Mouse (Mus musculus) kidney, postnatal 0 days (tissue): Measurements from ENCODE around the gene Igfbp3. TPM values are rescaled to one million over a fixed set of nuclear protein-coding genes. Genes with fewer than 3 reads are reported as not detected.

Source experiments
- ATAC-seq: fragments of 200-750 bp; cut with Nextera tagmentation; replicated peaks from 2 replicates; pipeline ENCODE4 v1.8.0; 2017; ENCODE audit warnings: low read depth, moderate number of reproducible peaks, moderate TSS enrichment, moderate library complexity; ENCODE audit not compliant: low FRiP score
- DNase-seq: peaks from one replicate; pipeline ENCODE4 v3.0.0-alpha.2; 2016; ENCODE audit warnings: low spot score
- H3K27ac ChIP-seq: fragments of 300-500 bp; sonication (generic); 2 replicates; pipeline ENCODE4 v1.5.1; 2014; ENCODE audit warnings: mild to moderate bottlenecking
- H3K27me3 ChIP-seq: fragments of 300-500 bp; sonication (generic); 2 replicates; pipeline ENCODE4 v1.6.1; 2014; ENCODE audit warnings: low read length, mixed read lengths; ENCODE audit not compliant: insufficient read depth
- H3K36me3 ChIP-seq: fragments of 300-500 bp; sonication (generic); 2 replicates; pipeline ENCODE4 v1.6.1; 2014; ENCODE audit warnings: low read length, mixed read lengths; ENCODE audit not compliant: insufficient read depth
- H3K4me1 ChIP-seq: fragments of 300-500 bp; sonication (generic); replicated peaks from 2 replicates; pipeline ENCODE4 v1.6.1; 2014; ENCODE audit warnings: antibody characterized with exemption, low read length, mixed read lengths; ENCODE audit not compliant: insufficient read depth
- H3K4me2 ChIP-seq: fragments of 300-500 bp; sonication (generic); 2 replicates; pipeline ENCODE4 v1.6.1; 2014; ENCODE audit warnings: mild to moderate bottlenecking, low read length, moderate library complexity, mixed read lengths
- H3K4me3 ChIP-seq: fragments of 300-500 bp; sonication (generic); replicated peaks from 2 replicates; pipeline ENCODE4 v1.5.1; 2014; ENCODE audit warnings: low read depth, low read length
- H3K9ac ChIP-seq: fragments of 300-500 bp; sonication (generic); 2 replicates; pipeline ENCODE4 v1.6.1; 2014; ENCODE audit warnings: low read depth, low read length
- H3K9me3 ChIP-seq: fragments of 300-500 bp; sonication (generic); replicated peaks from 2 replicates; pipeline ENCODE4 v1.6.1; 2016; ENCODE audit warnings: low read length, inconsistent platforms, mixed read lengths
- CTCF ChIP-seq: IDR thresholded peaks from 2 replicates; pipeline ENCODE4 v1.5.1; 2016; ENCODE audit warnings: antibody characterized with exemption, low read depth, mild to moderate bottlenecking, moderate library complexity
- WGBS: fragments of 180-500 bp; shearing (Covaris S2); extraction: QIAGEN DNeasy Blood & Tissue Kit; methylation state at CpG from one replicate; pipeline ENCODE4 v1.1.7; 2014; 5-methylcytosine and 5-hydroxymethylcytosine counted together
- polyA plus RNA-seq: library from polyadenylated mRNA; unstranded; fragments of >200 nt; fragmentation: Nextera tagmentation; extraction: Ambion mirVana; gene quantifications from 2 replicates; pipeline ENCODE4 v1.2.1, GENCODE M21; 2015

Igfbp3 gene
- polyA plus RNA-seq, 1 experiment from 2014 or later: 221 TPM

GRCm38 (mm10) chr11:7197491-7197941, 16.2 kb downstream of the Igfbp3 start, which contains the start of gene Igfbp1:
Gene Igfbp1, plus strand, starts transcription at chr11:7197782.
- Histone ChIP-seq H3K27me3 (no peaks in the 10 kb centered on the region), H3K36me3 (no peaks in the 10 kb centered on the region), H3K4me1 (peaks cover 17% of the 10 kb centered on the region; the same call in 1 of the 2 replicates), H3K27ac (peak within 1 kb of the TSS; percentile 78), H3K4me3 (0 out of 2 replicates have a peak within 1 kb of the TSS, but pooled peaks have one; percentile 4), H3K9me3 (no peaks in the 10 kb centered on the region), H3K9ac (peak within 1 kb of the TSS; percentile 18; the same call in 1 of the 2 replicates), H3K4me2 (peak within 1 kb of the TSS; percentile 37)
- no peak for TF ChIP-seq CTCF
- ATAC-seq (peak; percentile 95), DNase-seq (peak; percentile 46)
- WGBS: 33% methylated on average over 12 of the region's 12 CpGs

- no peak for TF ChIP-seq CTCF
- ATAC-seq: no peak
- H3K27ac ChIP-seq: no peak overlapping the region
Measured at GRCm38 (mm10) chr11:7195312-7195685, 18.4 kb downstream of the Igfbp3 start.

GRCm38 (mm10) chr11:7194432-7195311, 19.1 kb downstream of the Igfbp3 start:
- H3K36me3 ChIP-seq: no peaks in the 10 kb centered on the region
- H3K4me1 ChIP-seq: peaks cover 17% of the 10 kb centered on the region; the same call in 1 of the 2 replicates
- TF ChIP-seq CTCF: peak; percentile 19; the same call in 1 of the 2 replicates
- H3K9me3 ChIP-seq: no peaks in the 10 kb centered on the region
- no peaks in the 10 kb centered on the region for H3K27me3 ChIP-seq
- H3K4me2 ChIP-seq: no peak overlapping the region
- no peak for ATAC-seq
- 88% methylated on average over 10 of the region's 10 CpGs for WGBS
- no peak overlapping the region for H3K4me3 ChIP-seq
- H3K27ac ChIP-seq: no peak overlapping the region
- H3K9ac ChIP-seq: no peak overlapping the region
- DNase-seq: no peak

More at GRCm38 (mm10) chr11:7195312-7195685, 18.4 kb downstream of the Igfbp3 start:
- no peaks in the 10 kb centered on the region for H3K36me3 ChIP-seq
- no peaks in the 10 kb centered on the region for H3K9me3 ChIP-seq
- no peak overlapping the region for H3K9ac ChIP-seq
- H3K4me3 ChIP-seq: no peak overlapping the region
- no peaks in the 10 kb centered on the region for H3K27me3 ChIP-seq
- no peak overlapping the region for H3K4me2 ChIP-seq
- no peak for DNase-seq
- 73% methylated on average over 4 of the region's 4 CpGs for WGBS
- peaks cover 17% of the 10 kb centered on the region; the same call in 1 of the 2 replicates for H3K4me1 ChIP-seq

- Histone ChIP-seq H3K4me3 (no peak overlapping the region), H3K9ac (no peak overlapping the region), H3K4me2 (no peak overlapping the region), H3K4me1 (peaks cover 16% of the 10 kb centered on the region; the same call in 1 of the 2 replicates), H3K27ac (no peak overlapping the region), H3K36me3 (no peaks in the 10 kb centered on the region), H3K9me3 (no peaks in the 10 kb centered on the region), H3K27me3 (no peaks in the 10 kb centered on the region)
- WGBS: 49% methylated on average over 9 of the region's 9 CpGs
- DNase-seq (no peak), ATAC-seq (no peak)
- 0 out of 2 replicates have a peak, but pooled peaks have one; percentile 15 for TF ChIP-seq CTCF
Measured at GRCm38 (mm10) chr11:7193134-7193533, 20.6 kb downstream of the Igfbp3 start.

GRCm38 (mm10) chr11:7192710-7193109, 21.0 kb downstream of the Igfbp3 start:
- Histone ChIP-seq H3K27me3 (no peaks in the 10 kb centered on the region), H3K9me3 (no peaks in the 10 kb centered on the region), H3K4me2 (no peak overlapping the region), H3K27ac (no peak overlapping the region), H3K4me1 (peaks cover 12% of the 10 kb centered on the region; the same call in 1 of the 2 replicates), H3K36me3 (no peaks in the 10 kb centered on the region), H3K4me3 (no peak overlapping the region), H3K9ac (no peak overlapping the region)
- ATAC-seq (no peak), DNase-seq (no peak)
- WGBS: 42% methylated on average over 6 of the region's 6 CpGs
- no peak for TF ChIP-seq CTCF

GRCm38 (mm10) chr11:7188469-7188868, 25.3 kb downstream of the Igfbp3 start, which contains the start of gene Gm11985:
Gene Gm11985, minus strand, starts transcription at chr11:7188569.
- Histone ChIP-seq H3K4me3 (no peak within 1 kb of the TSS), H3K9ac (no peak within 1 kb of the TSS), H3K9me3 (no peaks in the 10 kb centered on the region), H3K27ac (no peak within 1 kb of the TSS), H3K4me2 (no peak within 1 kb of the TSS), H3K4me1 (no peaks in the 10 kb centered on the region), H3K36me3 (no peaks in the 10 kb centered on the region), H3K27me3 (no peaks in the 10 kb centered on the region)
- DNase-seq (no peak), ATAC-seq (no peak)
- WGBS: 93% methylated on average over 13 of the region's 13 CpGs
- no peak for TF ChIP-seq CTCF
